Comparison of ENCODE assay signal across 8 mouse cellular contexts in the genomic region with DNA sequence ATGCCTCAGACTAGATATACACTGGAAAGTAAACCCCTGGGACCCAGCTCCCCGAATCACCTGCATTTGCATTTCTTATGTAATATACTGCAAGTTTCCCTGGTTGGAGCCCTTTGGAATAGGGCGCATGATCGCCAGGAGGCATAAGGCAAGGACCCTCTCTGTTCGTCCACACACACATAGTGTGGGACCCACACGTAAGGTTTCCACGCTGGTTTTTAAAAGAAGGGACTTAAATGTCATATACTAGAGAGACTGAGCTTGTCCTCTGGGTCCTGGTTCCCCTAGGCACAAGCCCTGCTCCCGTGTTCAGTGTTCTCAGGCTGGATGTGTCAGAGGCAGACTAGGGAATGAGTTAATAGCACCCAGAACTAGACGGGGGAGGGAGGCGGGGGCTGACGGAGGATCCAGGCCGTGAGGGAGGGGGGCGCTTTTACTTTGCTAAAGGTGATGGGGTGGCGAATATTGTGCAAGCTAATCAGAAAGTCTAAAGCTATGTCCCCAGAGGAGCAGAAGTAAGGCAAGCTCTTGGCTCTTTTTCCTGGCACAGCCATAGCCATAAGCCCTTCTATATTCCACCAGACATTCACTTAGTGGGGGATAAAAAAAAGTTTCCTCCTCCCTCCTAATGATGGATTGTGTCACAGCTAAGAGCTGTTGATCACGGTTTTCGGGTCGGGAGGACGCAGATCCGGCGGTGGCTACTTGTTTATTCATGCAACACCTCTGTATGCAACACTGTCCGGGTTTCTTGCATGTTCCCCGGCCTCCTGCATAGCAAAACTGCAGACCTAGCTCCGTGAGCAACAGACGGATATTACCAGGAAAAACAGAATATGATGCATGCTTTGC. TPM values are rescaled to one million over a fixed set of nuclear protein-coding genes. Genes with fewer than 3 reads are reported as not detected.
DNase-seq lines count a peak whose midpoint lies in the region; ATAC-seq and TF ChIP-seq lines count a peak whose summit lies in the region.

No protein-coding gene starts in this region.

- H3K36me3 ChIP-seq in lung, postnatal 0 days (ENCODE audit: insufficient read depth, low read length) = no peaks in the 10 kb centered on the region
- H3K36me3 ChIP-seq in forebrain, embryonic 12.5 days (replicated peaks) = no peaks in the 10 kb centered on the region
- H3K36me3 ChIP-seq in hindbrain, postnatal 0 days (ENCODE audit: insufficient read depth, low read length) = no peaks in the 10 kb centered on the region
- no peaks in the 10 kb centered on the region for H3K36me3 ChIP-seq in liver, embryonic 13.5 days

- WGBS in lung, postnatal 0 days = 19% methylated on average over 23 of the region's 23 CpGs
- 7% methylated on average over 23 of the region's 23 CpGs for WGBS in forebrain, embryonic 12.5 days
- WGBS in hindbrain, postnatal 0 days = 5% methylated on average over 23 of the region's 23 CpGs
- 23% methylated on average over 23 of the region's 23 CpGs for WGBS in liver, embryonic 13.5 days (ENCODE audit: insufficient replicate concordance)

- H3K9ac ChIP-seq in lung, postnatal 0 days (replicated peaks; ENCODE audit: low read depth) = no peak overlapping the region
- peak overlapping the region; percentile 65 for H3K9ac ChIP-seq in forebrain, embryonic 12.5 days
- peak overlapping the region; percentile 69 for H3K9ac ChIP-seq in hindbrain, postnatal 0 days (replicated peaks; ENCODE audit: low read length)
- H3K9ac ChIP-seq in liver, embryonic 13.5 days = no peak overlapping the region

- no peak overlapping the region for H3K27ac ChIP-seq in lung, postnatal 0 days (ENCODE audit: low read length)
- no peak overlapping the region for H3K27ac ChIP-seq in forebrain, embryonic 12.5 days
- H3K27ac ChIP-seq in hindbrain, postnatal 0 days = peak overlapping the region; percentile 75
- H3K27ac ChIP-seq in liver, embryonic 13.5 days = no peak overlapping the region

- no peak overlapping the region; the same call in 1 of the 2 replicates for H3K4me2 ChIP-seq in lung, postnatal 0 days (replicated peaks; ENCODE audit: low read depth, low read length)
- peak overlapping the region; percentile 90 for H3K4me2 ChIP-seq in forebrain, embryonic 12.5 days
- H3K4me2 ChIP-seq in hindbrain, postnatal 0 days (ENCODE audit: low read depth, low read length) = peak overlapping the region; percentile 76
- peak overlapping the region; percentile 37; the same call in 1 of the 2 replicates for H3K4me2 ChIP-seq in liver, embryonic 13.5 days

- peak; percentile 4 for DNase-seq in lung, postnatal 0 days (ENCODE audit: low spot score)
- DNase-seq in lung, adult 18-20 months = no peak
- peak; percentile 63 for DNase-seq in hindbrain, postnatal 0 days (ENCODE audit: low spot score)
- DNase-seq in liver, embryonic 13.5 days = no peak
- peak; percentile 37 for DNase-seq in right cerebral cortex, postnatal 4 days
- no peak for DNase-seq in thymus, postnatal 25 days
- DNase-seq in ovary, postnatal 14 days (ENCODE audit: low spot score) = no peak

- ATAC-seq in lung, postnatal 0 days = no peak
- ATAC-seq in forebrain, embryonic 12.5 days (ENCODE audit: low FRiP score) = peak; percentile 31
- peak; percentile 57 for ATAC-seq in hindbrain, postnatal 0 days
- no peak for ATAC-seq in liver, embryonic 13.5 days (ENCODE audit: low read depth)

- no peak for TF ChIP-seq EP300 in lung, postnatal 0 days (IDR thresholded peaks at IDR 0.05)

- no peaks in the 10 kb centered on the region for H3K27me3 ChIP-seq in lung, postnatal 0 days (replicated peaks; ENCODE audit: insufficient read depth, low read length)
- peaks cover 8% of the 10 kb centered on the region; the same call in 1 of the 2 replicates for H3K27me3 ChIP-seq in forebrain, embryonic 12.5 days
- no peaks in the 10 kb centered on the region for H3K27me3 ChIP-seq in hindbrain, postnatal 0 days (ENCODE audit: insufficient read depth, low read length)
- peaks cover 20% of the 10 kb centered on the region for H3K27me3 ChIP-seq in liver, embryonic 13.5 days

- no peak overlapping the region for H3K4me3 ChIP-seq in lung, postnatal 0 days (ENCODE audit: low read depth, low read length)
- H3K4me3 ChIP-seq in forebrain, embryonic 12.5 days (replicated peaks) = peak overlapping the region; percentile 52
- H3K4me3 ChIP-seq in hindbrain, postnatal 0 days (ENCODE audit: low read length) = peak overlapping the region; percentile 69
- no peak overlapping the region for H3K4me3 ChIP-seq in liver, embryonic 13.5 days (replicated peaks)

- no peak for TF ChIP-seq CTCF in lung, postnatal 0 days (IDR thresholded peaks at IDR 0.05)
- TF ChIP-seq CTCF in hindbrain, postnatal 0 days (IDR thresholded peaks at IDR 0.05; ENCODE audit: low read depth) = no peak; the same call in 1 of the 2 replicates

- no peaks in the 10 kb centered on the region for H3K4me1 ChIP-seq in lung, postnatal 0 days (ENCODE audit: insufficient read depth, low read depth, low read length)
- peaks cover 19% of the 10 kb centered on the region for H3K4me1 ChIP-seq in forebrain, embryonic 12.5 days
- 0 out of 2 replicates have a peak, but pooled peaks cover 2% of the 10 kb centered on the region for H3K4me1 ChIP-seq in hindbrain, postnatal 0 days (ENCODE audit: insufficient read depth, low read length)
- H3K4me1 ChIP-seq in liver, embryonic 13.5 days (replicated peaks) = no peaks in the 10 kb centered on the region

- no peaks in the 10 kb centered on the region for H3K9me3 ChIP-seq in lung, postnatal 0 days (ENCODE audit: low read length)
- H3K9me3 ChIP-seq in forebrain, embryonic 12.5 days = no peaks in the 10 kb centered on the region
- H3K9me3 ChIP-seq in hindbrain, postnatal 0 days (ENCODE audit: low read length) = no peaks in the 10 kb centered on the region
- no peaks in the 10 kb centered on the region for H3K9me3 ChIP-seq in liver, embryonic 13.5 days (replicated peaks)

RNA-seq across cellular contexts. Expression of a gene that starts 1.0 kb away (rescaled TPM):
- polyA plus RNA-seq in lung, postnatal 0 days (2015; fragmentation: Nextera tagmentation; extraction: Ambion mirVana) = 0.06 and 0.08 TPM in 2 replicates
- 13.0 and 13.2 TPM in 2 replicates for polyA plus RNA-seq in forebrain, embryonic 12.5 days (2016; fragmentation: Nextera tagmentation; extraction: Ambion mirVana)
- 33.5 and 41.0 TPM in 2 replicates for total RNA-seq in hindbrain, postnatal 0 days (2014; rRNA removed)
- polyA plus RNA-seq in hindbrain, postnatal 0 days (2015; fragmentation: Nextera tagmentation; extraction: Ambion mirVana) = 30.9 and 32.5 TPM in 2 replicates
- polyA plus RNA-seq in liver, embryonic 13.5 days (2015; fragmentation: Nextera tagmentation; extraction: Ambion mirVana) = 0.02 TPM in 1 of 2 replicates, not detected in the other

Comparison
In these comparisons a context has a peak if more than half of its experiments do, and no peak if none do; other contexts are left out.
1. DNase-seq: peak in lung, postnatal 0 days (single experiment), hindbrain, postnatal 0 days (single experiment) and right cerebral cortex, postnatal 4 days (single experiment); none in lung, adult 18-20 months (0 of 2), liver, embryonic 13.5 days (single experiment), thymus, postnatal 25 days (single experiment) and ovary, postnatal 14 days (single experiment).
2. ATAC-seq: peak in forebrain, embryonic 12.5 days (single experiment) and hindbrain, postnatal 0 days (single experiment); none in lung, postnatal 0 days (single experiment) and liver, embryonic 13.5 days (single experiment).
3. H3K4me3 ChIP-seq: peak in forebrain, embryonic 12.5 days (single experiment) and hindbrain, postnatal 0 days (single experiment); none in lung, postnatal 0 days (single experiment) and liver, embryonic 13.5 days (single experiment).
4. H3K9ac ChIP-seq: peak in forebrain, embryonic 12.5 days (single experiment) and hindbrain, postnatal 0 days (single experiment); none in lung, postnatal 0 days (single experiment) and liver, embryonic 13.5 days (single experiment).
5. RNA of a gene that starts 1.0 kb away (polyA plus RNA-seq): 30.9 to 32.5 TPM in hindbrain, postnatal 0 days and 13.0 to 13.2 TPM in forebrain, embryonic 12.5 days; 0.06 to 0.08 TPM in lung, postnatal 0 days and 0.02 TPM in liver, embryonic 13.5 days; every median in the first group is over 10 times any median in the second.